Mouse (Mus musculus) ES-E14 (cell line): ENCODE results near the gene Klrb1f. TPM values are rescaled to one million over a fixed set of nuclear protein-coding genes. Genes with fewer than 3 reads are reported as not detected.
"Not testable (repeated sequence)": the region's sequence is repeated elsewhere in the genome, so short reads cannot be mapped to it uniquely, and the experiment has no call there.

Source experiments
- DNase-seq: peaks from one replicate; pipeline ENCODE4 v3.0.0-alpha.2; 2013; ENCODE audit warnings: low read depth, low spot score
- H3K27ac ChIP-seq: 2 replicates; pipeline ENCODE4 v1.5.1; 2012; ENCODE audit warnings: low read depth, mild to moderate bottlenecking, low read length, moderate library complexity, mixed read lengths; ENCODE audit not compliant: poor library complexity, insufficient read depth, severe bottlenecking
- H3K36me3 ChIP-seq: 2 replicates; pipeline ENCODE4 v1.6.1; 2012; ENCODE audit warnings: mild to moderate bottlenecking, low read length, moderate library complexity, mixed read lengths; ENCODE audit not compliant: control insufficient read depth, poor library complexity, insufficient read depth, severe bottlenecking
- H3K4me1 ChIP-seq, 2 experiments: fragments of 150-350 bp in 1 of 2; sonication (generic) in 1 of 2; 2 replicates each; pipeline ENCODE4 v1.6.1; 2012; ENCODE audit warnings: low read length in 2 of 2, mild to moderate bottlenecking in 1 of 2, mixed read lengths in 1 of 2; ENCODE audit not compliant: control insufficient read depth in 2 of 2, insufficient read depth in 2 of 2, poor library complexity in 1 of 2
- H3K4me3 ChIP-seq, 2 experiments: fragments of 150-350 bp in 1 of 2; sonication (generic) in 1 of 2; 2 replicates each; pipeline ENCODE4 v1.5.1; 2012; ENCODE audit warnings: low read length in 2 of 2, low read depth in 1 of 2, mild to moderate bottlenecking in 1 of 2, mixed read lengths in 1 of 2; ENCODE audit not compliant: insufficient read depth in 1 of 2, poor library complexity in 1 of 2, severe bottlenecking in 1 of 2
- H3K9ac ChIP-seq: 2 replicates; pipeline ENCODE4 v1.6.1; 2012; ENCODE audit warnings: low read depth, mild to moderate bottlenecking, low read length, mixed read lengths; ENCODE audit not compliant: poor library complexity, insufficient read depth, severe bottlenecking
- H3K9me3 ChIP-seq: fragments of 150-350 bp; sonication (generic); 2 replicates; pipeline ENCODE4 v1.6.1; 2012; ENCODE audit warnings: low read depth, mild to moderate bottlenecking, low read length; ENCODE audit not compliant: control insufficient read depth, insufficient read depth
- CHD2 ChIP-seq: IDR thresholded peaks from 2 replicates; pipeline ENCODE4 v1.6.1; 2014; ENCODE audit warnings: mild to moderate bottlenecking, low read depth, low read length, inconsistent platforms
- HCFC1 ChIP-seq: IDR thresholded peaks from 2 replicates; pipeline ENCODE4 v1.6.1; 2012; ENCODE audit warnings: low read length, inconsistent platforms, borderline replicate concordance; ENCODE audit not compliant: insufficient read depth
- MAFK ChIP-seq: IDR thresholded peaks from 2 replicates; pipeline ENCODE4 v1.6.1; 2014; ENCODE audit warnings: mild to moderate bottlenecking, low read depth, low read length, inconsistent platforms; ENCODE audit not compliant: insufficient read depth
- ZC3H11A ChIP-seq: IDR thresholded peaks from 2 replicates; pipeline ENCODE4 v1.6.1; 2012; ENCODE audit warnings: low read depth, mild to moderate bottlenecking, inconsistent platforms, low read length, borderline replicate concordance
- ZNF384 ChIP-seq: IDR thresholded peaks from 2 replicates; pipeline ENCODE4 v1.6.1; 2012; ENCODE audit warnings: low read depth, low read length, inconsistent platforms
- in situ Hi-C, 2 experiments: fragments of 600-800 bp; cut with MboI; formaldehyde crosslinking; loops; one replicate each; pipeline ENCODE4 v1.15.1; 2025; ENCODE audit warnings: low sequenced_read_pairs in 2 of 2, inconsistent platforms in 1 of 2; ENCODE audit not compliant: unreplicated experiment in 2 of 2
- total RNA-seq: library from RNA; depleted of rRNA; stranded (reverse); fragments of 300-350 nt; gene quantifications from 2 replicates; pipeline ENCODE4 v1.2.3, GENCODE M21; 2012

The Klrb1f gene
- total RNA-seq, 1 experiment, result not detected

- Histone ChIP-seq H3K9ac (no peak overlapping the region), H3K27ac (no peak overlapping the region), H3K36me3 (no peaks in the 10 kb centered on the region), H3K4me3 (no peak overlapping the region), H3K9me3 (peaks cover 2% of the 10 kb centered on the region; the same call in 1 of the 2 replicates), H3K4me1 (no peaks in the 10 kb centered on the region)
- in situ Hi-C loops, result no loop called here
- no peak for DNase-seq
- TF ChIP-seq HCFC1, result no peak
- TF ChIP-seq ZNF384, result no peak
- no peak for TF ChIP-seq CHD2
- no peak for TF ChIP-seq ZC3H11A
- TF ChIP-seq MAFK, result no peak
These were observed 37.1 kb upstream of the Klrb1f start for GRCm38 (mm10) chr6:129008552-129008951.

- H3K4me1 ChIP-seq, DNase-seq, H3K9ac ChIP-seq, H3K4me3 ChIP-seq, H3K36me3 ChIP-seq, in situ Hi-C loops, H3K9me3 ChIP-seq, H3K27ac ChIP-seq: not testable (repeated sequence)
These were observed 35.7 kb upstream of the Klrb1f start for GRCm38 (mm10) chr6:129009846-129010504.

GRCm38 (mm10) chr6:129010505-129010873 lies 35.2 kb upstream of the Klrb1f start:
- H3K9me3 ChIP-seq, result peaks cover 2% of the 10 kb centered on the region; the same call in 1 of the 2 replicates
- in situ Hi-C loops, result no loop called here
- TF ChIP-seq HCFC1, result no peak
- no peak for TF ChIP-seq MAFK
- no peak for TF ChIP-seq CHD2
- TF ChIP-seq ZNF384, result no peak
- no peak for TF ChIP-seq ZC3H11A
- H3K9ac ChIP-seq, result no peak overlapping the region
- DNase-seq, result no peak
- H3K4me1 ChIP-seq, result no peaks in the 10 kb centered on the region
- no peaks in the 10 kb centered on the region for H3K36me3 ChIP-seq
- H3K27ac ChIP-seq, result no peak overlapping the region
- H3K4me3 ChIP-seq, result no peak overlapping the region

- in situ Hi-C loops, H3K36me3 ChIP-seq, DNase-seq, H3K4me1 ChIP-seq, H3K27ac ChIP-seq, H3K9me3 ChIP-seq, H3K4me3 ChIP-seq, H3K9ac ChIP-seq: not testable (repeated sequence)
These were observed 33.7 kb upstream of the Klrb1f start for GRCm38 (mm10) chr6:129012012-129012411.

- no peak for DNase-seq
- H3K27ac ChIP-seq, result no peak overlapping the region
- in situ Hi-C loops, result no loop called here
These were observed 32.7 kb upstream of the Klrb1f start for GRCm38 (mm10) chr6:129012966-129013365.

More at GRCm38 (mm10) chr6:129012966-129013365, 32.7 kb upstream of the Klrb1f start:
- Histone ChIP-seq H3K36me3 (no peaks in the 10 kb centered on the region), H3K4me1 (no peaks in the 10 kb centered on the region), H3K9me3 (no peaks in the 10 kb centered on the region), H3K4me3 (no peak overlapping the region), H3K9ac (no peak overlapping the region)
- TF ChIP-seq MAFK, result no peak
- no peak for TF ChIP-seq HCFC1
- no peak for TF ChIP-seq CHD2
